Mouse (Mus musculus): ENCODE measurements around the gene Rpl6.

The Rpl6 gene

GRCm38 (mm10) chr5:121204132-121205089 lies at the start of gene Rpl6:
Rpl6 (plus strand) TSS chr5:121204481.
- peak; percentile 86 for DNase-seq

GRCm38 (mm10) chr5:121156121-121156520 lies 48.2 kb upstream of the Rpl6 start:
- DNase-seq: no peak

- DNase-seq: no peak
Measured at GRCm38 (mm10) chr5:121157017-121157416, 47.3 kb upstream of the Rpl6 start.

- DNase-seq: no peak
Measured at GRCm38 (mm10) chr5:121157489-121157888, 46.8 kb upstream of the Rpl6 start.

DNA sequence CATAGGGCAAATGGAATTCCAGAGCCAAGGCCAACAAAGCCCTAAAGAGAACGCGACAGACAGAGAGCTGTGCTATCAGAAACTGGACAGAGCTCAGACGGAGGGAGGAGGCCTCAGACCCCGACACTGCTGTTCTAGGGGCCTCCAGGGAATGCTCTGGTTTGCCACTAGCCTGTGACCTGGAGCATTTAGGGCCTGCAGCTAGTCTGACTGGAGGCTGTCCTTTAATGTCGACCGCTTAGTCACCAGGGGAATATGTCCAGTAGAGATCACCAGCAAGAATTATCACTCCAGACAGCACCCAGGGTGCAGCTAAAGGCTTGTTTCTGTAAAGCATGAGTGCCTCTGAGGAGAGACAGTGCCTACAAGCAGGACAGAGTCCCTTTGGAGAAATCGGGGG lies 45.3 kb upstream of the Rpl6 start:
- DNase-seq: no peak

DNA sequence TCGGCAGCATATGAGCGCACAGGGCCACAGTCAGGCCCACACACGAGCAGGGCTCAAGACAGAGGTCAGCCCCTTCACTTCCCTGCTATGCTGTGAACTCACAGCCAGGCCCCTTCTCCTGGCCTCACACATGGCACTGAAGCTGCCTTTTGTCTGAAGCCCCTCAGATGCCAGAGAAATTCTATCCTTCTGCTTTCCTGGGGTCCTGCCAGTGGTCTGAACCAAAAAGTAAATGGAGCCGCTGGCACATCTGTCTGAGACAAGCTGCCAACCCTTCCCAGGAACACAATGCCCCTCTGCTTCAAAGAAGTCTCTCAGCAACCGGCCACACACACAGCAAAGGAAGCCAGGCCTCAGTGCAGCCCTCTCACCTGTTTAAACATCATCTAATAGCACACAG lies 42.0 kb upstream of the Rpl6 start:
- no peak for DNase-seq

DNA sequence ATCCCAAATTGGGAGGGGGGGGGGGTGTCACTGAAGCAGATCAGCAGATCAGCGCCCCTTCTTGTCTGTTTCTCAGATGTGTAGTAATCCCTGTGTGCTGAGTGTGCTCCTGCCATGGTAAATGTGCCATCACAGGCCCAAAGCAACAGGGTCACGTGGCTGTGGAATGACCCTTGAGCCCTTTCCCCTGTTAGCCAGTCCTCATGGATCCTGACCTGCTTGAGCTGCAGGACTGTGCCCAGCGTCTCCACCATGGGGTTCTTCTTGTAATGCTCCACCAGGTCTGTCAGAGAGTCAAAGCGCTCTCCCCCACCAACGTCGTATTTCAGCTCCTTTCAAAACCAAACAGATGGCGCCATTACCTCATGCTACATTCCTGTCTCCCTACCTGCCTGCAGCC lies 41.4 kb upstream of the Rpl6 start:
- DNase-seq: peak; percentile 80

DNA sequence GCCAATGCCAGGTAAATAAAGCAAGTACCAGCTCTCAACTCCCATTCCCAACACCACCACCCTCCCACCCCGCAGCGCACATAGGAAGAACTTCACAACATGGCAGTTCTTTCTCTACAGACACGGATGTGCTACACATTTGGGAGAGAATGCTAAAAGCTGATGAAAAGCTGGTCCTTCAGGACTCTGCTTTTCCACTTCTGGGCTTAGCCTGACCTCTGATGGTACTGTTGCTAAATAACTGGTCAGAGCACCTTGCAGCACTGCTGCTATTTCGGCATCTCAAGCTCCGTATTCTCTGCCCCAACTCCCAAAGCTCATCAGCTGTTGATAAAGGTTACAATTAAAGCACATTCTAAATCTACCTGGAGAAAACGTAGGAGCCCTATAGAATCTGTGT lies 37.4 kb upstream of the Rpl6 start:
- DNase-seq: no peak

- no peak for DNase-seq
Measured at GRCm38 (mm10) chr5:121169588-121169987, 34.7 kb upstream of the Rpl6 start.

DNA sequence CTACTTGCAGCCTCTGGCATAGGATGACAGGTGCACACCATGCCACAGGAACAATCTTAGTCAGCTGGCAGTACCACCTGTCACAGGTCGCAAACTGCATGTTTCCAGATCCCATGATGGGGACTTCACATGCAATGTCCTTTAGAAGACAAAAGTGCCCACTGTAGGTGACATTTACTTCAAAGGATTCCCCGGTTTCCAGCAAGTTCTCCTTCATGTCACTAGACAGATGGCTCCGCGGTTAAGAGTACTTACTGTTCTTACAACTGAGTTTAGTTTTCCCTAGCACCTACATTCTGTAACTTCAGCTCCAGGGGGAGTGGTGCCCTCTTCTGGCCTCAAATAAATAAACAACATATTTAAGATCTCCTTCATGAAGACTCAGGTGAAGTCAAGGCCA lies 31.4 kb upstream of the Rpl6 start:
- DNase-seq: no peak

GRCm38 (mm10) chr5:121179077-121179857 lies 25.0 kb upstream of the Rpl6 start:
- DNase-seq: no peak

- DNase-seq: no peak
Measured at GRCm38 (mm10) chr5:121183269-121183668, 21.0 kb upstream of the Rpl6 start.

DNA sequence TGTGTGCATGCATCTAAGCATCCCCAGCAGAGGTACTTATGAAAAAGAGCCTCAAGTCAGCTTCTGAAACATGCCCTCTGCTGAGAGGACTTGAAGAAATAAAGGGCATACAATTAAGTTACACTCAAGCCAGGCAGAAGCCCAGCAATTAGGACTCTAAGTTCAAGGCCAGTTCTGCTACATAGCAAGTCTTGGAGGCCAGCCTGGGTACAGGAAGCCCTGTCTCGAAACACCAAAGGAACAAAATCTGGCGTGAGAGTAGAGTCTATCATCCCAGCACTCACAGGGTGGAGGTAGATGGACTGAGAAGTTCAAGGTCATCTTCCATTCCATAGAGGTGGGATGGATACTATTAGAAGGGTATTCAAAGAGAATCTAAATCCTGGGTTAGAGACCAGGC lies 19.9 kb upstream of the Rpl6 start:
- no peak for DNase-seq

- no peak for DNase-seq
Measured at GRCm38 (mm10) chr5:121184945-121185551, 19.2 kb upstream of the Rpl6 start.

DNA sequence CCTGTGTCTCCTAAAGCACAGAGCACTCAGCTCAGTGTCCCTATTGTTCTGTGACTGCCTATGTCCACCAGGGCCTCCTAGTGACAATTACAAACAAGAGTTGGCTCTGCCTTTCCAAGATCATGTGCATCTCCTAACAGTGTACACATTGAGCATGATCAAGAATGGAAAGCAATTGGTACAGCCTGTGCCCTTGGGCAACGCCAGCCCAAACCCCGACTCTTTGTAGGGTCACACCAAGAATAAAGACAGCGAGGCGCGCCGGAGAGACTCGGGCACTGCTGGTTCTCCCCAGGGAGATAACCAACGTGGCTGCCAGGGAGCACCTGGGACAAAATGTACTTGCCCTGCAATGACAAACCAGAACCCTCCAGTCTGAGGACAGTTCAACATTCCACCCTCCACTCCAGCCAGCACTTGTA lies 16.7 kb upstream of the Rpl6 start:
- no peak for DNase-seq

DNA sequence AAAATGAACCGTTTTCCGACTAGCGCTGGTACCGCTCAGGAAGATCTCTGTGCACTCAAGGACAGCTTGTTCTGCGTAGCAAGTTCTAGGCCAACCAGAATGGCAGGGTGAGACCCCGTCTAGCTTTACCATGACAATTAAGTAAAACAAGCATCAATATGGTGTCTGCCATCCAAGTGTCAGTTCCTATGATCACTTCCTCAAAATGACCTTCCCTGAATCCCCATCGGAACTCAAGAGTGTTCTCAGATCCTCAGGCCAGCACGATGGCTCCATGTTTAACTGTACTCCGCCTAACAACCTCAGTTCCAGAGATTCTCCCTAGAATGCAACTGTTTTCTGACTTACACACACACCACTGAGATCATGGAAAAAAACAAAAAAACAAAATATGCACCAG lies 16.0 kb upstream of the Rpl6 start:
- no peak for DNase-seq

DNA sequence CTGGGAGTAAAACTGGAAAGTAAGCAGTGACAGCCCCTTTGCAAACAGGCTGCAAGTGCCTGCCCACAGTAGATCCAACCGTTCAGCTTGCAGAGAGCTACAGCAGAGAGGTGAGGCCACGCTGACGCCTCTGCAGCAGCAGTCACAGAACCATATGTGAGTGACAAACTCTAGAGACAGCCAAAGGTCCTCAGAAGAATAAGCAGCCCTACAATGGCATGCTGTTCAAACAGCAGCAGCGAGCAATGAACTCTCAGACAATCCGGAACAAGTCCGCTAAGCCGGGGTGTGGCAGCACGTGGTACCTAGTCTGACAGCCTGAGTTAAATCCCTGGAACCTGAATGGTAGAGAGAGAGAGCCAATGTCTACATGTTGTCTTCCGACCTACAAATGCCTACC lies 15.1 kb upstream of the Rpl6 start:
- no peak for DNase-seq

DNA sequence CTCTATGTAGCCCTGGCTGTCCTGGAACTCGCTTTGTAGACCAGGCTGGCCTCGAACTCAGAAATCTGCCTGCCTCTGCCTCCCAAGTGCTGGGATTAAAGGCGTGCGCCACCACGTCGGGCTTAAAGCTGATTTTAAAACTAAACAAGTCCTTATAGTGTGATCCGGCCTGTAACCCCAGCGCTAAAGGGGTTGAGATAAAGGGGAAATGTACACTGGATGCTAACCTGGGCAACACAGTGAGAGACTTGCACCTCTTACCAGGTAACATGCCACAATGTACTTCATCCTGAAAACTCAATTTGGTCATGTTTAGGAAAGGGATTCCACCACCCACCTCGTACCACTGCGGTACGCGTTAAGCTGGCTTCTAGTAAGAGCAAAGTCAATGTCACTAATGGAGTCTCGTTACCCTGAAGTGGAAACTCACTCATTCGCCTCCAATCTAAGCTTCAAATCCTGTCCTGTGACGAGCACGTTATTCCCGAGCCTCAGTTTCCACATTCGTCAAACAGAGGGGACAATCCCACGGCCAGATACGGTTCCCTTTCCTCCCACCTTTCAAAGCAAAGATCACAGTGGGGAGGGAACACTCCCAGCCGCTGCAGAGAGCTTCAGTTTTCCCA lies 14.0 kb upstream of the Rpl6 start:
- DNase-seq: no peak

DNA sequence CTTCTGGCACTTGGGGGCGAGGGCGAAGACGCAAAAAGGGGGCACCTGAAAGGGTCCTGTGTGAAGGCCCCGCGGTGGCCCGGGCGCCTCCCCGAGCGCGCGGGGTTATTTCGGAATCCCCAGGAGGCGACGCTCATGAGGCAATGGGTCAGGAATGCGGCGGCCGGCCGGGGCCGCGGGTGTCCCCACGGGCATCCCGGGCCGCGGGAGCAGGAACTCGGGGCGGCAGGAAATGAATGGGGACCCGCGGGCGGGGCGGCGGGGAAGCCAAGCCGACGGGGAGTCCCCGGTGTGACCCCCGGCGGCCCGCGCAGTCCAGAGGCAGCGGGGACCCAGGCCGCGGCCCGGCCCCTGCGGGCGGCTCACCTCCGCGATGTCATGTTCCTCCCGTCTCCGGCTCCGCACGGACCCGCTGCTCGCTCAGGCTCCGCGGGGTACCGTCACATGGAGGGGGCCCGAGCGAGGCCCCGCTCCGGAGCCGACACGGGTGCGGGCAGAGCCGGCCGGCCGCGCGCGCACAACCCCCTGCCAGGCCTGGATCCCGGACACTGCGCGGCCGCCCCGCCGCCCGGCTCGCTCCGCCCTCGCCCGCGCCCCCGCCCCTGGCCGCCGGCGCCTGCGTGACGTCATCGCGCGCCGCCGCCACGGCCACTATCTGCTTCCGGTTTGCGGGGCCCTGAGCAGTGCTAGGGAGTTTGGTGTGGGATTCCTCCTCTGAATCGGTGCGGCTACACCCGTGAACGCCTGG lies 13.3 kb upstream of the Rpl6 start, which contains the start of gene Ptpn11:
Gene Ptpn11 (minus strand): TSS at position 562 of the 748 bp plus-strand sequence.
- DNase-seq: peak; percentile 70

DNA sequence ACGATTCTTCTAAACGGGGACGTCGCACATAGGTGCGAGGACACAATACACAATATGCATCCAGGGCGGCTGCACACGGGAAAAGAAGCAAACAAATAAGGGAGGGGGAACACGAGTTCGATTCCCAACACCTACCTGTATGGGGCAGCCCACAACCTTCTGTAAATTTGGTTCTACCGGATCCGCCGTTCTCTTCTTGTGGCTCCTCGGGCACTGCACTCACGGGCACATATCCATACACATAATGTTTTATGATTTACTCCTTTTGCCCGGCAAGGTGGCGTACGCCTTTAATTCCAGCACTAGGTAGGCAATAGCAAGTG lies 12.7 kb upstream of the Rpl6 start:
- no peak for DNase-seq

DNA sequence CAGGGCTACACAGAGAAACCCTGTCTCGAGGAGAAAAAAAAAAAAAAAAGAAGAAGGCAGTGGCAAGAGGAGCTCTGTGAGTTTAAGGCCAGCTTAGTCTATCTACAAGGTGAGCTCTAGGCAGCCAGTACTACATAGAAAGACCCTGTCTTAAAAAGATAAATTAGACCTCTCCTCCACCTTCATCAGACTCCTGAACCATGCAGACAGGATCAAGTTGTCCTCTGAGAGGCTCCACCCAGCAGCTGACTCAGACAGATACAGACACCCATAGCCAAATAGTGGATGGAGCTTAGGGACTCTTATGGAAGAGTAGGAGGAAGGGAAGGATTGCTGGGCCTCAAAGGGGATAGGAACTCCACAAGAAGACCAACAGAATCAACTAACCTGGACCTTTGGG lies 10.1 kb upstream of the Rpl6 start:
- DNase-seq: no peak

DNA sequence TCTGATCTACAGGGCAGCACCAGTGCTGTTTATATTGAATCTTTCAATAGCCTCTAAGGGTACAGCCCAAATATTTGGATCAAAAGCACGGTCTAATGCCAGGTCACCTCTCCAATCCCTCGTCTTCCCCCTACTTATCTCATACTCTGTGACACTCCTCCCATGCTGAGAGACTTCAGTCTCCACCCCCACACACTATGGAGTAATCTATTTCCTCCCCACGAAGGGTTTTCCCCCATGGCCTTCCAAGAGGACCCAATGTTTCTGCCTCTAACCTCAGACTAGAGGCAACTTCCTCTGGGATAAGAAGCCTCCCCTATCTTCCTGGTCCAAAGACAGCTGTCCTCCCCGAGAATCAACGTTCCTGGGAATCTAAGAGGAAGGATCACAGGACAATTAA lies 7.5 kb upstream of the Rpl6 start:
- no peak for DNase-seq
